Comparison of ENCODE assay signal across 1 mouse cellular context in the genomic region with DNA sequence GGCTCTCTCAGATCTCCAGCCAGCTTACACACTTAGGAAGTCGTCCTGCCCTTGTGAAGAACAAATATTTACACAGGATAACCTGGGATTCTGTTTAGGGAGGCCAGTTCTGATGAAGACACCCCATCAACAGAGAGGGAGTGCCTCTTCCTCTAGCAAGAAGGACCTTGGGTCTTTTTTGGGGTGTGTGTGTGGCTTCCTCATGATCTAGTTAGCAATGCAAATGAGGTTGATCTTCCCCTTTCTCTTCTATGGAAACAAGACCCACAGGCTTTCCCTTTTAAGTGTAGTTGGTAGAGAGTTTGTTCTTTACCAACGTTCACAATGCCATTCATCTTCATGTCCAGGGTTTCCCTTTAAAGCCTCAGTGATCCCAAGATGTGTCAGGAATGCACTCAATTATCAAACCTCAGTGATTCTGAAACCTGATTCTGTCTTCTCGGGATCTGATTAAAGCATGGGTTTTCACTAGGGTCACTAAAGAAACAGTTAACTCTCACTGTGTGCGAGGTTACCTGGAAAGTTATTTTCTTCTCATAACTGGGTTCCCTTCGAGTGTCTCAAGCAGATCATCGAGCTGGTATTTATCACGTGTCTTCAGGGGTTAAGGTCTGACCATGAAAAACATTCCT.
TF ChIP-seq lines count a peak whose summit lies in the region.

No protein-coding gene starts in this region.

TF ChIP-seq in CH12.LX, 34 proteins besides CTCF, POLR2A, EP300 and RAD21 (continued from another document):
- no peak for TF ChIP-seq SIN3A (IDR thresholded peaks at IDR 0.05; ENCODE audit: low read length)
- TF ChIP-seq POLR2AphosphoS2 (IDR thresholded peaks at IDR 0.05; ENCODE audit: low read depth, low read length): no peak
- no peak for TF ChIP-seq ZC3H11A (IDR thresholded peaks at IDR 0.05; ENCODE audit: low read depth, low read length)
- no peak for TF ChIP-seq SMC3 (IDR thresholded peaks at IDR 0.05; ENCODE audit: low read depth, low read length)
- no peak for TF ChIP-seq ZKSCAN1 (IDR thresholded peaks at IDR 0.05; ENCODE audit: borderline replicate concordance, low read depth, low read length)
